Mouse (Mus musculus) thymus, postnatal 25 days (tissue): Measurements from ENCODE around the gene Prdx3.

ENCODE experiments used
- DNase-seq: peaks from one replicate; pipeline ENCODE4 v3.0.0; 2022

Prdx3 gene

GRCm38 (mm10) chr19:60860868-60861700 is 13.3 kb downstream of the Prdx3 start, which contains the start of gene Sfxn4:
Gene Sfxn4 (minus strand): TSS chr19:60861479.
- peak; percentile 94 for DNase-seq

- no peak for DNase-seq
These were observed 28.6 kb downstream of the Prdx3 start for GRCm38 (mm10) chr19:60845731-60846130.

GRCm38 (mm10) chr19:60843324-60843723 is 31.0 kb downstream of the Prdx3 start:
- no peak for DNase-seq

- peak; percentile 80 for DNase-seq
These were observed 36.6 kb downstream of the Prdx3 start for GRCm38 (mm10) chr19:60837747-60838146.

- DNase-seq: no peak
These were observed 55.7 kb downstream of the Prdx3 start for GRCm38 (mm10) chr19:60818677-60819076.
